Mouse (Mus musculus) cerebellum, adult (tissue): ENCODE measurements around the gene Fam107b.

ENCODE experiments used
- ATAC-seq: cut with Nextera tagmentation; 2 replicates; pipeline ENCODE4 v1.9.2; 2017; ENCODE audit warnings: mild to moderate bottlenecking, moderate library complexity, mixed read lengths; ENCODE audit not compliant: insufficient number of reproducible peaks, low FRiP score, low TSS enrichment

Fam107b gene

DNA sequence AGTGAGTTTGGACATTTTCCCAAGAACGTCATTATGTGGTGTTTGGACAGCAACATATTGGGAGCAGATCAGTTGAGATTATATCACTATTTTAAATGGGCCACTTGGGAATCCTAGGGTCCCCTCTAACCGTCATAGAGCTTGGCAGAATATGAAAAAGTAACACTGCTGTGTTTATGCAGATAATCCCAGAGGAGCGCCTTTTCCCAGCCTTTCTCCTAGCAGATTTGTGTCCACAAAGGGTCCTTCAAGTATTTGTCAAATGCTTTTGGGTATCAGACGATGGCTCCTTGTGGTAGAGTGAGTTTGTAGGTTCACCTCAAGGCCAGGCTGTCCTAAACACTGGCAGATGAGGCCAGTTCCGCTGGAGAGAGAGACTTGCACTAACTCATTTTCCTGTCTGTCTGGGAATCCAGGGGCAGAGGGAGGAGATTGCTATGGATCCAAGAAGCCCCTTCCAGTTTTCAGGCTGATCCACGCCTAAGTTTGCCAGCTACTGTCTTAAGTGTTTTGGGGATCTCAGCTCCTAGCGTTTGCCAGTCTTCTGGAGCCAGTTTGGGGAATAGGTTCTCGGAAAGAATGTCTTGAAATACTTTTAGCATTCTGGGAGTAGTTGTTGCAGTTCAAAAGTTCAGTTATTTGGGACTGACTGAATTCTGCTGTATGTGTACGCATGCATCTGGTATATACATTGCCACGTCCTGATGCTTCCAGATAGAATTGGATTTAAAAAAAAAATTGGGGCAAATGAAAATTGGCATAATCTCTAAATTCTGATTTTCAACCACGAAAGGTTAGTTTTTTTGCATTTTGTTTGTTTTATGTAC lies 195.9 kb downstream of the Fam107b start:
- ATAC-seq, result no peak

DNA sequence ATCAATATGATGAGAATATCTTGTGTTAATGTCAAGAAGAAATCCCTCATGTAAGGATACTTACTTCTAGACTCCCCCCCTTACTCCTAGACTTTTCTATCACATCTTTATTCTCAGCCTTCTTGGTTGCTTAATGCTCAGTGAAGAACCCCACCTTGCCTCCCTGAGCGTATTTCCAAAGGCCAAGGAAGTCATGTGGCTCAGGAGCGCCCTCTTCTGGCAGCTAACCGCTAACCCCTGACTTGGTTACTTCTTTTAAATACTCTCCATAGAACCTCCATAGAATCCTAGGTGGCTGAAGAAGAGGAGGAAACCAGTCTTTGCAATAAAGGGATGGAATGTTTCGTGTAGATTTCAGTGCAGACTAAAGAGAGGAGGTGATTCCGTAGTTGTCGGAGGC lies 199.0 kb downstream of the Fam107b start:
- peak; percentile 58 for ATAC-seq

- ATAC-seq, result 0 out of 2 replicates have a peak, but pooled peaks have one; percentile 5
Measured at GRCm38 (mm10) chr2:3769786-3770318, 199.6 kb downstream of the Fam107b start.

- no peak for ATAC-seq
Measured at GRCm38 (mm10) chr2:3770383-3770782, 200.1 kb downstream of the Fam107b start.

- ATAC-seq, result no peak
Measured at GRCm38 (mm10) chr2:3771483-3771882, 201.2 kb downstream of the Fam107b start.

GRCm38 (mm10) chr2:3773089-3773488 lies 202.8 kb downstream of the Fam107b start:
- no peak for ATAC-seq

DNA sequence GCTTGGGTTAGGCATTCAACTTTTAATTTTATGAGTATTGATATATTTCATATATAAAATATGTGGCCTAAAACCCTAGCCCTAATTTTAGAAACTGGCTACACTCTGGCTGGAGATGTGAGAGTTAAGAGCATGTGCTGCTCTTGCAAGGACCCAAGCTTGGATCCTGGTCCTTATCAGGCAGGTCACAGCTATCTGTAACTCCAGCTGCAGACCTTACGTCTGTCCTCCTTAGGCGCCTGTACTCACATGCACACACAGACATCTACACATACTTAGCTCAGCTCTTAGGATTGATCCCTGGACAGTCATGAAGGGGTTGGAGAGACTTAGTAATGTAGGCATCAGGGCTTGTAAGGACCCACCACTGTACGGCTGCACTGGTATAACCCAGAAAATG lies 205.3 kb downstream of the Fam107b start:
- no peak for ATAC-seq

DNA sequence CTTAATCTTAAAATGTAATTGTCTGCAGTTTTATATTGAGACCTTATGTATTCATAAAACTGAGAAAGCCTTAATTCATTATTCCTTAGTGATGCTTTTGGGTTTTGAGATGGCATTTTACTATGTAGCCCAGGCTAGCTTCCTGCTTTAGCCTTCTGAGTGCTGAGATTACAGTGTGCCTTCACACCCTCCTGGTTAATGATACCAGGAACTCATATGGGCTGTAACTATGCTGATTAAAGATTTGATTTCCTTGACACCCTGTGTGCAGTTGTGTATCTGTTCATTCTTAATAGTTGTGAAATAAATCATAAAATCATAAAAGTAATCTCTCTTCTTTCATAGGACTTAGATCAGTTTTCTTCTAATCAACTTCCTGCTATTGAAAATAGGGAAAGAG lies 205.8 kb downstream of the Fam107b start:
- ATAC-seq, result no peak

- ATAC-seq, result no peak
Measured at GRCm38 (mm10) chr2:3777696-3778095, 207.4 kb downstream of the Fam107b start.

GRCm38 (mm10) chr2:3785546-3785945 lies 215.3 kb downstream of the Fam107b start:
- no peak for ATAC-seq

GRCm38 (mm10) chr2:3787752-3788423 lies 217.6 kb downstream of the Fam107b start:
- ATAC-seq, result no peak

- ATAC-seq, result no peak
Measured at GRCm38 (mm10) chr2:3788424-3788786, 218.1 kb downstream of the Fam107b start.

- no peak for ATAC-seq
Measured at GRCm38 (mm10) chr2:3796543-3796942, 226.3 kb downstream of the Fam107b start.

DNA sequence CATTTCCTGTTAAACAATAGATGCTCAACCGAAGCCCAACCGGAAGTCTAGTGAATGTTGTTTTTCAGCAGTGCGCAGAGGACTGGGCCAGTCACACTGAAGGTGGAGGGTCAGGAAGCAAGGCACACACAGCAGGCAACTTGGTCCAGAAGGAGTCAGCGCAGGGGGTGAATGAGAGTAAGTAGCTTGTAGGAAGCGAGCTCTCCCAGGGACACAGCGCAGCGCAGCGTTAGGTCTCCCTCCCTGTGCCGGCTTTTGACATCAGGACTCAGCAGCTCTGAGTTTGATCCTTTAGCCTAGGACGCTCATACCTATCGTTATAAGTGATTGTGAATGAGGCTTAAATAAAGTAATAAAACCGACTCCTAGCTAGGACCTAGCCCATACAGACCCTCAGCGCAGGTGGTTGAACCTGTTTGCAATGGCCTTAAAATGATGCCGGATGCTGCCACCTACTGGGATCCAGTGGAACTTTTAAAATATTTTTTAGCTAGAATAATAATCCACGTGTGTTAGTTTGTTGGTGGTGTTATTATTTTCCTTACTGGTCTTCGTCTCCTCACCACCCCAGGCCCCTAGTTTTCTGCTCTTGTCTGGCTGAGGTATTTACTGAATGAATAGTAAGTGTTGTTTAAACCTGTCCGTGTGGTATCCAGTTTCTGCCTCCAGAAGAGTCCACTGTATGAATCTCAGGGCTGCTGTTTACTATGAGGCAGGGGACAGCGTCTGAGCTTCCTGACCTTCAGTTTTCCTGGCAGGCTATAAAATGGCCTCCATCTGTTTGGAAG lies 229.7 kb downstream of the Fam107b start:
- peak; percentile 87 for ATAC-seq

GRCm38 (mm10) chr2:3800555-3800878 lies 230.2 kb downstream of the Fam107b start:
- ATAC-seq, result peak; percentile 31; the same call in 1 of the 2 replicates

- no peak for ATAC-seq
Measured at GRCm38 (mm10) chr2:3805742-3806141, 235.5 kb downstream of the Fam107b start.

DNA sequence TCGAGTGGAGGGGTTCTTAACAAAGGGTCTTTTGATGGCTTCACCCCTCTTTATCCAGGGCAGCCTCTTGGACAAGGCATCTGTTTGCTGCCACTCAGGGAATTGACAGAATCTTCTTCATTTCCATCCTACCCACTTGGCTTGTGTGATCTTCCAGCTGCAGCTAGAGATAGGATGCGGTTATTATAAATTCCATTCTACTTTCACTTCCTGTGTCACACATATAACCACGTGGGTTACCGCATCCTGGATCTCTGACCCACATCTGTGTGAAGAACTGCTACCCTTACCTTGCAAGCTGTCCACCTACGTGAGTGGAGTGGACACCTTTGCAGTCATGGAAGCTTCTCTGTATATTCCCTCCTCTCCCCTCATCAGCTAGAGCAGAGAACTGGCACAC lies 240.0 kb downstream of the Fam107b start:
- ATAC-seq, result no peak

DNA sequence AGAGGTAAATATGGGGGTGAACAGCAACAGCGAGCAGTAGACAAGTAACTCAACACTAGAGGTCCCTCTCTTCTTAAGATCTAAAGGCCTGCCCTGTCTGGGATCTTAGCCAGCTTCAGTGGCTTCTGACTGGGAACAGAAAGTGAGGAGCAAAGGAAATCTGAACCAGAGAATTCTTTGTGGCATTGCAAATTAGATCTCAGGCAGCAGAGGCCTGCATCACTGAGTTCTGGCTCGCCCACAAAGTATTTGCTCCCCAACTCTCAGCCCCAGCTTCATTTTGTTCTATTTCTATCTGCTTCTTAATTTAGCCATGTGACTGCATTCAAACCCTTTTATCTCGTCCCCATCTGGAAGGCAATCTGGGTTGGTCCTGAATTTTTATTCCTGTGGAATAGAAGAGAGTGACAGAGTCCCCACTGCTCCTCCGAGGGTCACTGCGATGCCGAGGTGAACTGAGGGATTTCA lies 245.9 kb downstream of the Fam107b start:
- peak; percentile 71 for ATAC-seq

DNA sequence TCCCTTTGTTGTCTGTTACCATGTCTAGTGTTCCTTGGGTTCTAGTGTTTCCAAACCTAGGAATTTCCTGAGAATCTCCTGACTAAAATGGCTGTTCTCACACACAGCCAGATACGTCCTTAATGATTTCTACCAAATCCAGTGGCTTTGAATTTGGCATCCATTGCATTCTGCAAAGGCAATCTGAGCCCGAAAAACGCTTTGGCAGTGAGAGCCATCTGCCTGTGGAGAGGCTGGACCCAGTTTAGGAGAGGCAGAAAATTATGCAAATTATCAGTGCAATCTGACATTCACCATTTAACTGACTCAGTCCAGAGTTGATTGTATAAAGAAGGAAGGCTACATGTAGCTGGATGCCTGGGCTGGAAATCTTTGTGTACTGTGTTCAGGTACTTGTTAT lies 247.3 kb downstream of the Fam107b start:
- no peak for ATAC-seq

DNA sequence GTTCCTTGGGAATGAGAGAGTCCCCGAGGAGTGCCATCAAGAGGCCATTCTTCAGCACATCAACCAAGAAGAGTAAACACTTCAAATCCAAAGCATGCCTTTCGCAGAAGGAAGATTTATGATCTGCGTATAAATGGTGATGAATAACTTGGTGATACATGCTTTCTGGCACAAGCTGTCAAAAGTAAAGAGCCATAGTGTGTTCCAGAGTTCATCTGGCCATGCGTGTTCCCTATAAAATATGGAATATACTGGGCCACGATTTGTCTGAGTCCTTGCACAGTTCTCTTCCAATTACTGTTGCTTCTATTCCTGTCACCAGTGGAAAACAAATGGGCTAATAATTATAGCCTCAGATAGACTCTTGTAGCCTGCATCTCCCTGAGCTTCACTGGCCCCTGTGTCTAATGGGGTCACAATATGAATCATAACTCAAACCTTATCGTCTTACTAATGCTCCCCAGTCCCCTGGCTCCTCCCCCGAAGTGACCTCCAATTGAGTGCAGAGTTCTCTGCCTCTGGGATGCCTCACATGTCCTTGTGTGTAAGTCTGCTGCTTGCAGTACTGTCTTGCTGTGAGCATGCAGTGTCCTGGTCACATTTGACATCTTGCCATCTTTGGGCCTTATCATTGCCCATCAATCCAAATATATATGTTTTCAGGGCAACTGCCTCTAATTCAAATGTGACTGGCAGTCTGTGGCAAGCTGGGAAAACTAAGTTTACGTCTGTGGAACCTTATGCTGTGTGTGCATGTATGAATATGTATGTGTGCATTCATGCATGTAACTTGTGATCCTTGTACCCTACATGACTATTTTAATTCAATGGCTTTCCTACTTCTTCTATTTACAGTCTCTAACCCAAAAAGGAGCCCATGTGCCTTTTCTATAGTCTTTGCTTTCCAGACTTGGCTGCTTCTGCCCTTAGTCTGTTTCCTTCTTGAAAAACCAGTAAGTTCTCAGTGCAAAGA lies 252.5 kb downstream of the Fam107b start:
- ATAC-seq, result no peak
